Mouse (Mus musculus): ENCODE measurements around the gene Ldlr.

DNA sequence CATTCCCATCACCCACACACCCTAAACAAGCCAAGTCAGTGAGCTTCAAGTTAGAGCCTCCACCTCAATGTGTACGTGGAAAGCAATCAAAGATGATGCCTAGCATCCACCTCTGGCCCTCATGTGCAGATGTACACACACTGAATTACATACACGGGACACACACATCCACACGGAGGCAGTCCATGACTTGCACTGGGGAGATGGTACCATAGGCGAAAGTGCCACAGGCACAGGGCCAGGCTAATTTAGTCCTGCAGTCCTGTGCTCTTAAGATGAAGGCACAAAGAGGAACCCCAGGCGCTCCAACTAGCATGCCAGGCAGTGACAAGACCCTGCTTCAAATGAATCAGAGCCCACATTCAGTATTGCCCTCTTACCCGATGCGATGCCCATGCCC lies 19.8 kb upstream of the Ldlr start:
- TF ChIP-seq CTCF (IDR thresholded peaks at IDR 0.05; ENCODE audit: borderline replicate concordance, extremely low read depth, insufficient read depth, insufficient read length) (no peak), POLR2A (IDR thresholded peaks at IDR 0.05; ENCODE audit: borderline replicate concordance, extremely low read depth, insufficient read depth, insufficient read length, poor library complexity, severe bottlenecking) (no peak)
